Mouse (Mus musculus) lung, postnatal 0 days (tissue): ENCODE results near the gene Emc6.

Experiments used
- CTCF ChIP-seq: IDR thresholded peaks from 2 replicates; pipeline ENCODE4 v1.5.1; 2016; ENCODE audit warnings: antibody characterized with exemption, mild to moderate bottlenecking
- EP300 ChIP-seq: IDR thresholded peaks from 2 replicates; pipeline ENCODE4 v1.6.1; 2016; ENCODE audit warnings: antibody characterized with exemption, mild to moderate bottlenecking, control low read depth

GRCm38 (mm10) chr11:73126495-73126894, 50.3 kb downstream of the Emc6 start:
- no peak for TF ChIP-seq CTCF
- TF ChIP-seq EP300: no peak
